Mouse (Mus musculus) common myeloid progenitor, adult 5-6 weeks (primary cell): ENCODE data around the gene Tcl1b5. TPM values are rescaled to one million over a fixed set of nuclear protein-coding genes. Genes with fewer than 3 reads are reported as not detected.
"Not testable (repeated sequence)": the region's sequence is repeated elsewhere in the genome, so short reads cannot be mapped to it uniquely, and the experiment has no call there.

ENCODE experiments used
- ATAC-seq: replicated peaks from 2 replicates; pipeline ENCODE4 v1.8.0; 2016; ENCODE audit warnings: low read depth, mild to moderate bottlenecking, moderate TSS enrichment, inconsistent platforms; ENCODE audit not compliant: poor library complexity, severe bottlenecking
- total RNA-seq: library from RNA; stranded (forward); fragments of 200-1000, 187-1606 nt; gene quantifications from 2 replicates; pipeline ENCODE4 v1.2.3, GENCODE M21; 2017

Gene Tcl1b5
- total RNA-seq, result not detected in 2 replicates

DNA sequence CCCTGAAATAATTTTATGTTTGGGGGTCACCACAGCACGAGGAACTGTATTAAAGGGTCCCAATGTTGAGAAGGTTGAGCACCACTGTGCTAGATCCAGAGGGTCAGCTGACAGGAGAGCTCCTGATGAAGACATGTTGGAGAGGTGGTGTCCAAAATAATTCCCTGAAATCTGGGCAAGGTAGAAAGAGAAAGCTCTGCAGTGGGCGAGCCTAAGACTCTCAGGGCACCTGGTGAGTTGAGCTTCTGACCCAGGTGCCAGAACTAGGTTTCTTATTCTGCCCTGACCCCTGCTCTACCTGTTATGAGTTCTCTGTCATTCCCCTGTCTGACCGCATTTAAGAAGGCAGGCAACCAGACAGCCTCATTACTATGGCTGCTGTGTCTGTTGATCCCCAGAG is at the start of gene Tcl1b5:
Gene Tcl1b5, plus strand, starts transcription at position 301 of the 400 bp plus-strand sequence.
- not testable (repeated sequence) for ATAC-seq

DNA sequence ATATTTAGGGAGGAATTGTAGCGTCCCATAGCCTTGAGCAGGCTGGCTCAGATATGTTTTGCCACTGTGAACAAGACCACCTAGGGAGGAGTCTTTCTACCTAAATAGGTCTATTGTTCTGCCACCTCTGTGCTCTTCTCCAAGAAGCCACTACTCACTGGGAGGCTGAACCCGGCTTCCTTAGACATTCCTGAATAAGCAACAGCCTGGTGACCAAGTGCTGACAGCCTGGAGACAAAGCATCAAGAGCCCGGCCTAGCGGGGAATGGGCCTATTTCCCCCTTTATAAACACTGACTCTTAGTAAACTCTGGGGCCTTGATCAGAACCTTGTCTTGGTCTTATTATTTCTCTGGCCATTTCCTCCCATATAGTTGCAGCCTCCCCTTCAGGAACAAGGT is 49.6 kb upstream of the Tcl1b5 start:
- ATAC-seq, result no peak

DNA sequence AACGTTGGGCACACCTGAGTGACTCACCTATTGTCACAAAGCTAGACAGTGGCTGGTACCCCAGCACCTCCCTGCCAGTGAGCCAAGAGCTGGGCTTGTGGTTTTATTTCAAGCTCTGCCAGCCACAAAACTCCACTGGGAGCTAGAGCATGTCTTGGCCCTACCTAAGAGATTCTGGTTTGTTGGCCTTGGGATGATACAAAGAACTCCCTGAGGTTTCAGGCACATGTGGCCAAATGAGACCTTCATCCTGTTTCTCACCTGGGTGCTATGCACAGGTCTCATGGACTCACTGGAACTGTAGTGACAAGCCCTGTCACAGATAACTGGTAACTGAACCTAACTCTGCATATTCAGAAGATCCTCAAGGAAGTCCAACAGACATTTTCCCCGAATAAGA is 48.5 kb upstream of the Tcl1b5 start:
- ATAC-seq, result no peak

DNA sequence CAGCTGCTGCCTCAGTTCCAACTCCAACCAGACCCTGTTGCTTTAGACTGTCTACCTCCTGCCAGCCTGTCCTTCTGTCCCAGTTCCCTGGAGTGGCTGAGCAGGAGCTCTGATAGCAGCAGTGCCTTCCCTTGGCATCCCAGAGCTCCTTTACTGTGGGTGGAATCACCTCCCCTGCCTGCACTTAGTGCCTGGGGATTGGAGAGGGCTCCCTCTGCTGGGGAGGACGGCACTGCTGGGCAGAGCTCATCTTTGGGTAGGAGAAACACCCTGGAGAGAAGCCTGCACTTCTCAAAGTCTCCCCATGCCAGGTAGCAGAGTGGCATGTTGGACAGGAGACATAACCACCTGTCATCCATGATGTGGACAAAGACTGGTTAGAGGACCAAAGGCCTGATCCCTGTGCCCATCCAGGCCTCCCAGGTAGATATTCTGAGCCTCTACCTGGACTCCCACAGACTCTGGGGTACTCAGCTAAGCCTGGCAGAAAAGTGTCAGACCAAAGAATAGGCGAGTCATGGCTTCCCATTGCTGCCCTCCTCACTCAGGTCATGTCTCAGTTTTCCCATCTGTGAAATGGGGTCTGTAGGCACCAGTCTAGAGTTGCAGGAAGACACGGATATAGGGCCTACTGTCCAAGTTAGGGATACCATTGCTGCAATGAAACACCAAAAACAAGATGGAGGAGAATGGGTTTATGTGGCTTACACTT is 46.5 kb upstream of the Tcl1b5 start:
- peak; percentile 64 for ATAC-seq

DNA sequence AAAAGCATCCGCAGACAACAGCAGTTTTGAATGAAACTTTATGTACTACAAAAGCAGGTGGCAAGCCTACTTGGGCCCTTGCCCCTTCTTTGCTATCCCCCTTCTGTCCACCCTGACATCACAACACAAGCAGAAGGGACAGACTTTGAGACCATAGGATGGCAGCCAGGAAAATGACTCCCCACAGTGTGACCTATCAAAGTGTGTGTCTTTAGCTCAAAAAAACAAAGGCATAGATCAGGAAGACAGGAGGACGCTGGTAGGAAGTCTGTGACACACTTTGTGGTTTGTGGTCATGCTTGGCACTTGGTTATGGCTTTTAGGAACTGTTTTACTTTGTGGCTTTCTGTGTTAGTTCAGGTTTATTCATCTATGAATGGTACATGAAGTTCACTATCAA is 42.0 kb upstream of the Tcl1b5 start:
- peak; percentile 50 for ATAC-seq

DNA sequence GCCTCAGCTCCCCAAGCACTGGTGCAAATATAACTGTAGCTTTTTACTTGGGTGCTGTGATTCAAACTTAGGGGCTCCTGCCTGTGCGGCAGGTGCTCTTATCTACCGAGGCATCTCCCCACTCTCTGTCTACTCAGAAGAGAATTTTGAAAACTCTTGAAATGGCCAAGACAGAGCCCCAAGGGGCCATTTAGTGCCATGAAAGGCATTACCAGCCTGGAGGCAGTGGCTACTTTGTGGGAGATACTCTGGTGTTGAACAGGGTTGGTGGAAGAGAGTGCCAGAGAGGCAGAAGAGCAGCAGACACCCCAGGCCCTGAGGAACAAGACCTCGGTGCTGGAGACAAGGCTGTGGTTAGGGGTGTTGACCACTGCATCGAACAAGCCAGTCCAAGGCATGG is 41.3 kb upstream of the Tcl1b5 start:
- ATAC-seq, result not testable (repeated sequence)

DNA sequence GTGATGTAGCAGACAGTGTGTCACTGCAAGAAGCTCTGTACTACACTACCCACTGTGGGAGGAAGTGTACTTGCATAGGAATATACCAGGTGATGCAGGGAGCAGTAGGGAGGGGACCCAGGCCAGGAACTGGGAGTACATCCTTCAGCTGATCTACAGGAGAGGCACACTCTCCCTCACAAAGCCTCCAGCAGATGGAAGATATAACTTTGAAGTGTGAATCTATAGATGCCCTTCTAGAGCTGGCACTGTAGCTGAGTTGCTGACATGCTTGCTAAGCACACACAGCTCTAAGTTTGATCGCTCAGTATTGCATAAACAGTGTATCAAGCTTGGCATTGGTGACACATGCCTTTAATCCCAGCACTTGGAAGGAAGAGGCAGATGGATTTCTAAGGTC is 38.4 kb upstream of the Tcl1b5 start:
- ATAC-seq, result not testable (repeated sequence)

DNA sequence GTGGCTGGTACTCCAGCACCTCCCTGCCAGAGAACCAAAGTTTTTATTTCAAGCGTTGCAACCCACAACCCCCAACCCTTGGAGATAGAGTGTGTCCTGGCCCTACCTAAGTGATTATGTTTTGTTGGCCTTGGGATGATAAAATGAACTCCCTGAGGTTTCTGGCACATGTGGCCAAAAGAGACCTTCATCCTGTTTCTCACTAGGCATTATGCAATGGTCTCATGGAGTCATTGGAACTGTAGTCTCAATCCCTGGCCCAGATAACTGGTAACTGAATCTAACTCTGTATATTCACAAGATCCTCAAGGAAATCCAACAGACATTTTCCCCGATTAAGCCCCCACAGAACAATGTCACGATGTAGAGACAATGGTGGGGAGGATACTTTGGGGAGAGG is 33.0 kb upstream of the Tcl1b5 start:
- no peak for ATAC-seq

DNA sequence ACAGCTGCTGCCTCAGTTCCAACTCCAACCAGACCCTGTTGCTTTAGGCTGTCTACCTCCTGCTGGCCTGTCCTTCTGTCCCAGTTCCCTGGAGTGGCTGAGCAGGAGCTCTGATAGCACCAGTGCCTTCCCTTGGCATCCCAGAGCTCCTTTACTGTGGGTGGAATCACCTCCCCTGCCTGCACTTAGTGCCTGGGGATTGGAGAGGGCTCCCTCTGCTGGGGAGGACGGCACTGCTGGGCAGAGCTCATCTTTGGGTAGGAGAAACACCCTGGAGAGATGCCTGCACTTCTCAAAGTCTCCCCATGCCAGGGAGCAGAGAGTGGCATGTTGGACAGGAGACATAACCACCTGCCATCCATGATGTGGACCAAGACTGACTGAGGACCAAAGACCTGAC is 31.2 kb upstream of the Tcl1b5 start:
- peak; percentile 63; the same call in 1 of the 2 replicates for ATAC-seq

DNA sequence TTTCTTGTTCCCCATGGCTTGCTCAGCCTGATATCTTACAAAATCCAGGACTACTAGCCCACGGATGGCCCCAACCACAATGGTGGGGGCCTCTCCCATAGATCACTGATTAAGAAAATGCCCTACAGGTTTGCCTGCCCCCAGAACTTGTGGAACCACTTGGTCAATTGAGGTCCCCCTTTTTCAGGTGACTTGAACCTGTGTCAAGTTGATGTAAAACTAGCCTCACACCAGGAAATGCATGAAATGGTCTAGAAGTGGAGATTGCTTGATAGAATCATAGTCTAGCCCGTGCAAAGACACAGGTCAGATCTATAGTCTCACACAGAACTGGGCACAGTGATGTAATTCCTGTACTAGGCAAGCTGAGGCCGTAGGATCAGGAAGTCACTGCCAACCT is 30.4 kb upstream of the Tcl1b5 start, which contains the start of gene Tcl1b2:
Gene Tcl1b2, plus strand, starts transcription at position 301 of the 400 bp plus-strand sequence.
- ATAC-seq, result no peak

DNA sequence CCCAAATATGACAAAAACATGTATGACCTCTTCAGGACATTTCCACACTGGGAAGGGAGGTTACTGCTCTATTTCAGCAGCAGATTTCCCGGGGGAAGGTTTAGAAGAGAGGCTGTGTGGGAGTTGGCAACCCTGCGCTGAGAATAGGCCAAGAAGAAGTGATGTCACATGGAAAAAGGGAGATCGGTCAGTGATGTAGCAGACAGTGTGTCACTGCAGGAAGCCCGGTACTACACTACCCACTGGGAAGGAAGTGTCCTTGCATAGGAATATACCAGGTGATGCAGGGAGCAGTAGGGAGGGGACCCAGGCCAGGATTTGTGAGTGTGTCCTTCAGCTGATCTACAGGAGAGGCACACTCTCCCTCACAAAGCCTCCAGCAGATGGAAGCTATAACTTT is 20.9 kb upstream of the Tcl1b5 start:
- not testable (repeated sequence) for ATAC-seq

DNA sequence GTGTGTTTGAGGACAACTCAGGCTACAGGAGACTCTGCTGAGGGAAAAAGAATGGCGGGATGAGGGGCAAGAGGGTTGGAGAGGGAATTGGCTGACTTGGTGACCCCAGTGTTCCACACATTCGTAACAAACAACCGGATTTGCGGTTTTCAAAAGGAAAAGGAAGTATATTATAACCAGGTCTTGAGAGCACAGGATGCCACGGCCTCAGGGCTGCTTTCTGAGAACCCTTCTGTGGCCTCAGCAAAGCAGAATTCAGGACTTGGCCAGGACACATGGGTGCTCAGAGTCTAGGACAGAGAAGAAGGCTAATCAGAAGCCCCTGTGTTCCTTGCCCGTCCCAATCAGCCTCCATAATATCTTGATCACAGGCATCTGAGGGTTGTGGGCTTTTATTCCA is 17.3 kb upstream of the Tcl1b5 start:
- peak; percentile 45 for ATAC-seq

DNA sequence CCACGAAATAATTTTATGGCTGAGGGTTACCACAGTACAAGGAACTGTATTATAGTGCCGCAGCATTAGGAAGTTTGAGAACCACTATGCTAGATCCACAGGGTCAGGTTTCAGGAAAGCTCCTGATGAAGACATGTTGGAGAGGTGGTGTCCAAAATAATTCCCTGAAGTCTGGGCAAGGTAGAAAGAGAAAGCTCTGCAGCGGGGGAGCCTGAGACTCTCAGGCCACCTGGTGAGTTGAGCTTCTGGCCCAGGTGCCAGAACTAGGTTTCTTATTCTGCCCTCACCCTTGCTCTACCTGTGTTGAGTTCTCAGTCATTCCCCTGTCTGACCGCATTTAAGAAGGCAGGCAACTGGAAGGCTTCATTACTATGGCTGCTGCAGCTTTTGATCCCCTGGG is 16.8 kb upstream of the Tcl1b5 start, which contains the start of gene Tcl1b1:
Gene Tcl1b1, plus strand, starts transcription at position 301 of the 400 bp plus-strand sequence.
- ATAC-seq, result no peak

DNA sequence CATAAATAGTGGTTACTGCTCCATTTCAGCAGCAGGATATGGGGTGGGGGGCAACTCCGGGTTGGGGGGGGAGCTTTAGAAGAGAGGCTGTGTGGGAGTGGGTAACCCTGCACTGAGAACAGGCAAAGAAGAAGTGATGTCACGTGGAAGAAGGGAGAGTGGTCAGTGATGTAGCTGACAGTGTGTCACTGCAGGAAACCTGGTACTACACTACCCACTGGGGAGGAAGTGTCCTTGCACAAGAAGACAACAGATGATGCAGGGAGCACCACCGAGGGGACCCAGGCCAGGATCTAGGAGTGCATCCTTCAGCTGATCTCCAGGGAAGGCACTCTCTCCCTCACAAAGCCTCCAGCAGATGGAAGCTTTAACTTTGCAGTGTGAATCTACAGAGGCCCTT is 9.4 kb upstream of the Tcl1b5 start:
- ATAC-seq, result peak; percentile 83

DNA sequence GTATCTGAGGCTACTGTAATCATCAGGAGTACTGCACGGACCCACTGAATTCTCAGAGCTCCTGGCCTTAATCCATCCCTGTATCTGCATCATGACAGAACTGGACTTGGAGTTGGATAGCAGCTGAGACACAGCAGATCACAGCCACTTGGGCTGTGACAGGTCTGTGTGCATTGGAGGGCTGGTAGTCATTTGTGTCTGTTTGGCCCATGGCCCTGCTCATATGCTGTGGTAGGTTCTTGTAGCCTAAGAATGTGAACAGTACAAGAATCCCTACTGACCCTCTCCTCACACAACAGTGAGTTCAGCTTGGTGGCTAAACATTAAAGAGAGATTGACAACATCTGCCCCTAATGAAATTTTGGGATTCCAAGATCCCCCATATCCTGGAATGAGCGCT is 2.8 kb upstream of the Tcl1b5 start:
- no peak for ATAC-seq

DNA sequence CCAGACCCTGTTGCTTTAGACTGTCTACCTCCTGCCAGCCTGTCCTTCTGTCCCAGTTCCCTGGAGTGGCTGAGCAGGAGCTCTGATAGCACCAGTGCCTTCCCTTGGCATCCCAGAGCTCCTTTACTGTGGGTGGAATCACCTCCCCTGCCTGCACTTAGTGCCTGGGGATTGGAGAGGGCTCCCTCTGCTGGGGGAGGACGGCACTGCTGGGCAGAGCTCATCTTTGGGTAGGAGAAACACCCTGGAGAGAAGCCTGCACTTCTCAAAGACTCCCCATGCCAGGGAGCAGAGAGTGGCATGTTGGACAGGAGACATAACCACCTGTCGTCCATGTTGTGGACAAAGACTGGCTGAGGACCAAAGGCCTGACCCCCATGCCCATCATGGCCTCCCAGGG is 1.8 kb upstream of the Tcl1b5 start:
- ATAC-seq, result peak; percentile 93

DNA sequence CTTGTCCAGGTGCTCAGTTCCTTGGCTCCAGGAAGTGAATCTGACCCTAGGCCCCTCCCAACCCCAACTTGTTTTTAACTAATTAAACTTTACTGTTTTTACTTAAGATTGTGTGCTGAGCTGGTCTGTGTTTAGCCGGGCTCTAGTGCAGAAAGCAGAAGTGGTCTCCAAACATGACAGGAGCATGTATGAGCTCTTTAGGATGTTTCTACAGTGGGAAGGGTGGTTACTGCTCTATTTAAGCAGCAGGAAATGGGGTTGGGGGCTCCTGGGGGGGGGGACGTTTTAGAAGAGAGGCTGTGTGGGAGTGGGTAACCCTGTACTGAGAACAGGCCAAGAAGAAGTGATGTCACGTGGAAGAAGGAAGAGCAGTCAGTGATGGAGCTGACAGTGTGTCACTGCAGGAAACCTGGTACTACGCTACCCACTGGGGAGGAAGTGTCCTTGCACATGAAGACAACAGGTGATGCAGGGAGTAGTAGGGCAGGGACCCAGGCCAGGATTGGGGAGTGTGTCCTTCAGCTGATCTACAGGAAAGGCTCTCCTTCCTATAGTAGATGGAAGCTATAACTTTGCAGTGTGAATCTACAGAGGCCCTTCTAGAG is 5.0 kb downstream of the Tcl1b5 start:
- ATAC-seq, result peak; percentile 78

DNA sequence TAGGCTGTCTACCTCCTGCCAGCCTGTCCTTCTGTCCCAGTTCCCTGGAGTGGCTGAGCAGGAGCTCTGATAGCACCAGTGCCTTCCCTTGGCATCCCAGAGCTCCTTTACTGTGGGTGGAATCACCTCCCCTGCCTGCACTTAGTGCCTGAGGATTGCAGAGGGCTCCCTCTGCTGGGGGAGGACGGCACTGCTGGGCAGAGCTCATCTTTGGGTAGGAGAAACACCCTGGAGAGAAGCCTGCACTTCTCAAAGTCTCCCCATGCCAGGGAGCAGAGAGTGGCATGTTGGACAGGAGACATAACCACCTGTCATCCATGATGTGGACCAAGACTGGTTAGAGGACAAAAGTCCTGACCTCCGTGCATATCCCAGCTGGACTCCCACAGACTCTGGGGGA is 12.8 kb downstream of the Tcl1b5 start:
- ATAC-seq, result peak; percentile 92

DNA sequence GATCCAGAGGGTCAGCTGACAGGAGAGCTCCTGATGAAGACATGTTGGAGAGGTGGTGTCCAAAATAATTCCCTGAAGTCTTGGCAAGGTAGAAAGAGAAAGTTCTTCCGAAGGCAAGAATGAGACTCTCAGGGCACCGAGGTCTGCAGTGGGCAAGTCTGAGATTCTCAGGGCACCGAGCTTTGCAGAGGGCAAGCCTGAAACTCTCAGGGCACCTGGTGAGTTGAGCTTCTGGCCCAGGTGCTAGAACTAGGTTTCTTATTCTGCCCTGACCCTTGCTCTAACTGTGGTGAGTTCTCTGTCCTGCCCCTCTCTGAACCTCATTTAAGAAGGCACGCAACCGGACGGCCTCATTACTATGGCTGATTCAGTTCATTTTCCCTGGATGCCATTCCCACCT is 14.6 kb downstream of the Tcl1b5 start, which contains the start of gene Tcl1b3:
Gene Tcl1b3, plus strand, starts transcription at position 301 of the 400 bp plus-strand sequence.
- ATAC-seq, result not testable (repeated sequence)

DNA sequence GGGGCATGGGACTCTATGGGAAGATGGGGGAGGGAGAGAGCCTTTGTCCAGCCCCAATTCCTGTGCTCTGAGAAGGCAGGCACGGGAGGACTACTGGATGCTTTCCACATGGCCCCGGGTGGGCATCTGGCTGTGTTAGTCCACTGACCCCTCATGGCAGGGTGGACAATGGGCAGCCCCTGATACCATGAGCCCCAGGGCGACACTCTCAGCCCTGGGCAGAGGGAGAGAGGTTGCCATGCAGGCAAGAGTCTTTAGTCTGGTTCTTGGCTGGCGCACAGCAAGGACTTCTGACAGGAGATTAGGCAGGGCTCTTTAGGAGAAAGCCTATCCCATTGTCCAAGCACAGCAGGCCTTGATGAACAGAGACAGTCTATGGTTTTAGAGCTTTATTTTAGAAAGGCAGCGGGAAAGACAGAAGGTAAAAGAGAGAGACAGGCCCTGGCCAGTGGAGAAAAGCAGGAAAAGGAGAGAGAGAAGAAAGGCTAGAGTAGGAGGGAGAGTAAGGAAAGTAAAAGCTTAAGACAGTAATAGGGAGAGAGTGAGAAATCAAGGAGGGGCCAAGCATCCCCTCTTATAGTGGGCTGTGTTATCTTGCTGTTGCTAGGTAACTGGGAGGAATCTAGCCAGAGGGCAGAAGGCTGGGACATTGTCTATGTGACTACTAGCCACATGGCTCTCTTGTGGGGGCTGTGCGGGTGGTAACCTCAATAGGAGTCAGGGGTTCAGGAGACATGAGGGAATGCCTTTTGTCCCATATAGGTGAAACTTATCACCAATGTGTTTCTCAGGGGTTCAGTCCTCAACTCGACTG is 23.7 kb downstream of the Tcl1b5 start:
- ATAC-seq, result not testable (repeated sequence)

DNA sequence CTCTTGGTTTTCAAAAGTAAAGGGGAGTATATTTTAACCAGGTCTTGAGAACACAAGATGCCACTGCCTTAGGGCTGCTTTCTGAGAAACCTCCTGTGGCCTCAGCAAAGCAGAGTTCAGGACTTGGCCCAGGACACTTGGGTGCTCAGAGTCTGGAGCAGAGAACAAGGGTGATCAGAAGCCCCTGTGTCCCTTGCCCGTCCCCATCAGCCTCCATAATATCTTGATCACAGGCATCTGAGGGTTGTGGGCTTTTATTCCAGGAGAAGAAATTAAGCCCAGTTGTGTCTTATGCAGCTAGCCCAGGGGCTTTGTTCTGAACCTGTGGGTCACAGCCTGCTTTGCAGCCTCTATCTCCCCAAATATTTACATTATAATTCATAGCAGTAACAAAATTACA is 25.5 kb downstream of the Tcl1b5 start, which contains the start of gene Tcl1b4:
Gene Tcl1b4, plus strand, starts transcription at position 301 of the 400 bp plus-strand sequence.
- not testable (repeated sequence) for ATAC-seq
